Mouse (Mus musculus) adrenal gland, postnatal 10 days (tissue): Measurements from ENCODE around the gene Tmem59l. TPM values are rescaled to one million over a fixed set of nuclear protein-coding genes. Genes with fewer than 3 reads are reported as not detected.
A peak's percentile ranks its signal among the peaks of the same experiment; 100 is the strongest.
"Not testable (repeated sequence)": the region's sequence is repeated elsewhere in the genome, so short reads cannot be mapped to it uniquely, and the experiment has no call there.

Source experiments
- DNase-seq: peaks from one replicate; pipeline ENCODE4 v3.0.0; 2021; ENCODE audit warnings: mixed read lengths
- long read RNA-seq, 2 experiments: library from polyadenylated mRNA; stranded (forward); transcript quantifications; one replicate each; pipeline ENCODE4 v2.0.0; 2021
- total RNA-seq, 2 experiments: library from RNA; stranded (reverse); gene quantifications; 2 replicates each; pipeline ENCODE4 v1.2.3; 2021

Tmem59l gene
- total RNA-seq: 1 to 10 TPM; 2.9 to 4.5 TPM
- long read RNA-seq, experiment 1, partial matches to known transcripts: 0 of 4 reads
- long read RNA-seq, experiment 1, other reads (novel, unspliced or antisense): 0 of 4 reads
- long read RNA-seq, experiment 2, transcript Tmem59l-201 (8 exons, 1,491 nt): major isoform, 5 of 7 reads
- long read RNA-seq, experiment 2, partial matches to known transcripts: 0 of 7 reads
- long read RNA-seq, experiment 2, other reads (novel, unspliced or antisense): 2 of 7 reads

- DNase-seq: no peak
Measured at GRCm38 (mm10) chr8:70486941-70487520, at the start of gene Tmem59l. Gene Tmem59l (minus strand): TSS chr8:70487358.

- DNase-seq: no peak
Measured at GRCm38 (mm10) chr8:70535701-70536100, 48.5 kb upstream of the Tmem59l start.

GRCm38 (mm10) chr8:70535221-70535620 is 48.1 kb upstream of the Tmem59l start:
- DNase-seq: no peak

DNA sequence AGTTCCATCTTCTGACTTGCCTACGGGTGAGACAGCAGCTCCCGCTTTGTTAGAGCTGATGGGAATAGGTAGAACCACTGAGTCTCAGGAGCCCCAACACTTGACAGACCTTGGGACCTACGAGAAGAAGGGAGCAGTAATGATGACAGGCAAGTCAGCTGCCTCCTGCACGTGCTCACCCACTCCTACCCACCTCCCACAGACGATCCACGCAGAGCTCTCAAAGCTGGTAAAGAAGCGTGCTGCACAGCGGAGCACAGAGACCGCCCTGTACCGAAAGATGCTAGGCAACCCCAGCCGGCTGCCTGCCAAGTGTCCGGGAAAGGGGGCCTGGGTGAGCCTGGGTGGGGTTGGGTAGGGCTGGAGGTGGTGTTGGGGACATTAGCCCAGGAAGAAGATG is 47.1 kb upstream of the Tmem59l start:
- no peak for DNase-seq

DNA sequence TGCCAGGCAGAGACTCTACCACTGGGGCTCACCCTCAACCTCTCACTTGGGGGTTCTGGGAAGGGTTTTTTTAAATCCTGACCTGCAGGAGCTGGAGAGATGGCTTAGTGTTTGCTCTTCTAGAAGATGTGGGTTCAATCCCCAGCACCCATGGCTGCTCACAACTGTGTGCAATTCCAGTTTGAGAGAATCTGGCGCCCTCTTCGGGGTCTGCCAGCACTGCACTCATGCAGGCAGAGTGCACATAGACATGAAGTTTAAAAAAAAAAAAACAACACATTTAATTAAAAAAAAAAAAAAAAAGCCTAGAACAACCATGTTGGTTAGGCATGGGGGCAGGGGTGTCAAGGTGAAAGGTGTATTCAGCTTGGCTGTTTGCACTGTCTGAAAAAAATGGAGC is 43.2 kb upstream of the Tmem59l start:
- no peak for DNase-seq

DNA sequence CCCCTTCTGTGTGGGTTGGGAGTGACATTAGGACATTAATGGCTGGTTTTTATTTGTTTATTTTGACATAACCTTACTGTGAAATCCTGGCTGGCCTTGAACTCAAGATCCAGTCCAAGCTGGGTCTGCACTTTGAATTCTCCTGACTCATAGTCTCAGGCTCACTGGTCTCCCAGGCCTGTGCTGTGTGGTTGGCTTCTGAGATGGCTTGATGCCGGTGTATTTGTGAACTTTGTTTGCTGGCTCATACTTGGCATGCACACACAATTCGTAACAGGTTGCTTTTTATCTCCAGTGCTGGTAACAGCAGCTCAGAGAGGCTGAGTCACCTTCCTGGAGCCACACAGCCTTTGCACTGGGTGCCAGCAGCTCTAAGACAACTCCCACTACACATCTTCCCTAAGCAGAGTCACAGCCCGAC is 42.6 kb upstream of the Tmem59l start:
- peak; percentile 59 for DNase-seq

DNA sequence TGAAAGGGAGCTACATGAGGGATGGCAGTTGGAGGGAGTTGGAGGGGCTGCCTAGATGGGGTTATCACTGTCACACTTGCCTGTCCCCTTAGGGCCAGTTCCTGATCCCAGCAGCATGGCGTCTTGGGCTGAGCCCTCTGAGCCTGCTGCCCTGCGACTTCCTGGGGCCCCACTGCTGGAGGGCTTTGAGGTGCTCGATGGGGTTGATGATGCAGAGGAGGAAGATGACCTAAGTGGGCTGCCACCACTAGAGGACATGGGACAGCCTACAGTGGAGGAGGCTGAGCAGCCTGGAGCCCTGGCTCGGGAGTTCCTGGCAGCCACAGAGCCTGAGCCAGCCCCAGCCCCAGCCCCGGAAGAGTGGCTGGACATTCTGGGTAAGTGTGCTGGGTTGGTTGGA is 42.1 kb upstream of the Tmem59l start:
- no peak for DNase-seq

- DNase-seq: no peak
Measured at GRCm38 (mm10) chr8:70528182-70528797, 41.1 kb upstream of the Tmem59l start.

- DNase-seq: peak; percentile 99
Measured at GRCm38 (mm10) chr8:70527512-70528181, 40.5 kb upstream of the Tmem59l start, which contains the start of the genes Fkbp8 and Kxd1. Gene Fkbp8 (plus strand): TSS chr8:70527724. Gene Kxd1 (minus strand): TSS chr8:70527956.

DNA sequence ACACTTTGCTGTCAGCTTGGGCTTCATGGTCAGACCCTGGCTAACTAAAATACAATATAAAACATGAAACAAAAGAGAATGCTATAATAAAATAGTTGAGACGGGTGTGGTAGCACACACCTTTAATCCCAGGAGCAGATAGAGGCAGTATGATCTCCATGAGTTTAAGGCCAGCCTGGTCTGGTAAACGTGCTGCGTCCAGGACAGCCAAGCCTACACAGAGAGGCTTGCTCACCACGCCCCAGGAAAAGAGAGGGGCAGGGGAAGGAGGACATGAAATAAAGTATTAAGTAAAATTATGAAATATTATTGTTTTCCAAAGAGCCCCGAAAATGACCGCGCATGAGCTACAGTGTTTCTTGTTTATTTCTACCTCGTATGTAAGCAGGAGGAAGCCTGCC is 40.0 kb upstream of the Tmem59l start:
- no peak for DNase-seq

DNA sequence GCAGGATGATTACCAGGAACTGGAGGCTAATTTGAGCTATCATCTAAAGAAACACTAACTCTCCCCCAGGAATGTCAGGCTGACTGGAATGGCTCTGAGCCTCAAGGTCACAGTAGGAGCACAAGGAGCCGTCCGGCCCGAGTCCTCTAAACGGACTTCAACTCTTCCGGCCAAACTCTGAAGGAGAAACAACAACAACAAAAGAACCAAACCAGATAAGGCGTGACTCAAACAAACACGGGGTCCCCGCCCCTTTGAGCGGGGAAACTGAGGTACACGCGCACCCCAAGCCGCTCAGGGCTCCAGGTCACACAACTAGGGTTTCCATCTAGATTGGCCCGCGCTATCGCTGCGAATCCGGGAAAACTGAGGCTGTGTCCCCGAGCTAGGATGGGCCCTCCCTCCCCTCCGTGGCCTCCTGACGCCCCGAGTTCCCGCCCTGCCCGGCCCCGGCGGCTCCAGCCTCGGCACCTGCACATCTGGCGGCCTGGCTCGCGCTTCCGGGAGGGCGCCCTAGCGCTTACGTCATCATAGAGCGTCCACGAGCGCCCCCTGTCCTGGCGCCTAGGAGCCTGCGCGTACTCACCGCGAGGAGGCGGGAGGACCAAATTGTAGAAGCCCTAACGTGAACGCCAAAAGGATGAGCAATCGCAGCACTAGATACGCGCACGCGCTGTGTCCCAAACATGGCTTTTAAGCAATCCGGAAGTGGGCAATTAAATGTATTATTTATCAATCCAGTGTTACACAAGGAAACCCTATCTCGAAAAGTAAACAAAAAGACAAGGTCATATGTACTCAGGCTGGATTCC is 35.6 kb upstream of the Tmem59l start:
- DNase-seq: peak; percentile 97

DNA sequence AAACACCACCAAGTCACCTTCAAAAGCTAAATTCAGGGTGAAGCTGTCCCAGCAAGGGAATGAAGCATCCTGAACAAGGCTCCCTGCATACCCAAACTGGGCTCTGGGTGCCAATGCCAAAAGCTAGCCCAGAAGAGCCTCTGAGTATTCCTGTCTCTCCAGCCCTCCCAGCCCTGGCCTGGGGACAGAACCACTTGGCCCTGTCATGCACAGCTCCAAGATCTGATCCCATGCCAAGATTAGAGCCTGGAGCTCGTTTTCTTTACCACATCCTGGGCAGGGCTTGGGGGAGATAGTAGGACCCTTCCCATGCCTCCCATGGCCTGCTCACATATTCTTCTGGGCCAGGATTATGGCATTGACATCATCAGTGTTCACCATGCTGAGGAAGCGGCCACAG is 32.4 kb upstream of the Tmem59l start:
- no peak for DNase-seq

- no peak for DNase-seq
Measured at GRCm38 (mm10) chr8:70519043-70519442, 31.9 kb upstream of the Tmem59l start.

GRCm38 (mm10) chr8:70517940-70518643 is 30.9 kb upstream of the Tmem59l start:
- no peak for DNase-seq

- DNase-seq: peak; percentile 74
Measured at GRCm38 (mm10) chr8:70513441-70513840, 26.3 kb upstream of the Tmem59l start.

DNA sequence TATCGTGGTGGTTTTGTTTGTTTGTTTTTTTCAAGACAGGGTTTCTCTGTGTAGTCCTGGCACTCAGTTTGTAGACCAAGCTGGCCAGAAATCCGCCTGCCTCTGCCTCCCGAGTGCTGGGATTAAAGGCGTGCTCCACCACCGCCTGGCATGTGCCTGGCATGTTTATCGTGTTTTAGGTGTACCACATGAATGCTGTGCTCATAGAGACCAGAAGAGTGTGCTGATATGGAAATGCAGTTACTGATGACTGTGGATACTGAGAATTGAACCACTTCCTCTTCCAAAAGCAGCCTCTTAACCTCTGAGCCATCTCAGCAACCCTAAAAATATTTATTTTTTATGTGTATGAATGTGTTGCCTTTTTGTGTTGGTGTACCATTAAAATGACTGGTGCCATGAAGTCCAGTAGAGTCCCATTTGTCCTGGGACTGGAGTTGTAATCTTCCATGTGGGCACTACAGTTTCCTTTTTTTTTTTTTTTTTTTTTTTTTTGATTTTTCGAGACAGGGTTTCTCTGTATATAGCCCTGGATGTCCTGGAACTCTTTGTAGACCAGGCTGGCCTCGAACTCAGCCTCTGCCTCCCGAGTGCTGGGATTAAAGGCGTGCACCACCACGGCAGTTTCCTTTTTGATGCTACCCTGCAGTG is 25.2 kb upstream of the Tmem59l start:
- no peak for DNase-seq

- DNase-seq: no peak
Measured at GRCm38 (mm10) chr8:70511770-70512169, 24.6 kb upstream of the Tmem59l start.

DNA sequence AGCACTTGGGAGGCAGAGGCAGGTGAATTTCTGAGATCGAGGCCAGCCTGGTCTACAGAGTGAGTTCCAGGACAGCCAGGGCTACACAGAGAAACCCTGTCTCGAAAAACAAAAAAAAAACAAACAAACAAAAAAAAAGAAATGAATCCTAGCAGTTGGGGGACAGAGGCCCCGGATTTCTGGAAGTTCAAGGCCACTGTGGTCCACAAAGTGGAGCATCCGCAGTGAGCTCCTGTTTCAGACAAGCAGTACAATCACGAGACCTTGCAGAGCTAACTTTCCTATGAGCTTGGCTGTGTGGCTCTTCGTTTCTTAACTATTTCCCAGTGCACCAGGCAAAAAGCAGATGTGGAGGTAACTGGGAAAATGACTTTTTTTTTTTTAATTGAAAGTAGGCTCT is 24.0 kb upstream of the Tmem59l start:
- DNase-seq: not testable (repeated sequence)

- DNase-seq: peak; percentile 98
Measured at GRCm38 (mm10) chr8:70510228-70510915, 23.2 kb upstream of the Tmem59l start, which contains the start of gene Uba52. Gene Uba52 (minus strand): TSS chr8:70510801.

GRCm38 (mm10) chr8:70509281-70509952 is 22.3 kb upstream of the Tmem59l start:
- no peak for DNase-seq
